Mouse (Mus musculus) spleen, embryonic (tissue): ENCODE data around the gene Wbp4.
"Not testable (repeated sequence)": the region's sequence is repeated elsewhere in the genome, so short reads cannot be mapped to it uniquely, and the experiment has no call there.

Source experiments
- CTCF ChIA-PET: fragments of 350-600 bp; sonication (Branson Sonifier 250); formaldehyde crosslinking; loops from one replicate; lab custom pipeline; 2022; lab: Charles Lee

Wbp4 gene

DNA sequence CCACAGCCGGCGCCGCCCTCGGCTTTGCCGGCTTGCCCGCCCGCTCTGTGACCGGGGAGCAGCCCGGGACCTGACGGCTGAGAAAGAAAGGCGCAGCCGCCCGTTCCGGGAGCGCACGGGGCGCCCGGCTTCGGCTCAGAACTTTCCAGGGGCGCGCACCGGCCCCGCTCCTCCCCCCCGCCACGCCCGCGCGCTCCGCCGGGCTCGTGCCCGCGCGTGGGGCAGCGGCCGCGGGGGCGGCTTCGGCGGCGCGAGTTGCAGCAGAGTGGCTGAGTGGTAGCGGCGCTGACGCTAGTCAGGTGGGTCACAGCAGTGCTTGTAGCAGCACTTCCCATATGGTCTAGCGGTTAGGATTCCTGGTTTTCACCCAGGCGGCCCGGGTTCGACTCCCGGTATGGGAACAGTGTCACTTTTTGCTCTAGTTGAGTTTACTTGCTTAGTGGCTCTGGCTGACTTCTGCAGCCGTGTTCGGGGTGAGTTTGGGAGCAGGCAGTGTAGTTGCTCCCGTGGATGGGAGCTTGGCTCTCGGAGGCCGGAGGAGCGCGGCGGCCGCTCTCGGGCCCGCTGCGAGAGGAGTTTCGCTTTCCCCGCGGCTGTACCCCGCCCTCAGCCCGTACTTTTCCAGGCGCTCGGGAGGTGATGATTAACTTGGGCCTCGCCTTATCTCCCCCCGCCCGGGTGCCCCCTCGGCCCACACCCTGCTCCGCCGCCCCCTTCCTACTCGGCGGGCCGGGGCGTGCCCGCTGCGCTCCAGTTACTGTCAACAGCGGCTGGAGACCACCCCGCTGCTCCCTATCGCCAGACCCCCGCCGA is at the start of gene Wbp4:
Wbp4 (minus strand) TSS at position 182 of the 813 bp plus-strand sequence.
- CTCF ChIA-PET = interaction anchor here (0.6 kb wide), 1 partner anchor 71 kb away, joined by 3 read pairs; no protein-coding TSS in a partner anchor

DNA sequence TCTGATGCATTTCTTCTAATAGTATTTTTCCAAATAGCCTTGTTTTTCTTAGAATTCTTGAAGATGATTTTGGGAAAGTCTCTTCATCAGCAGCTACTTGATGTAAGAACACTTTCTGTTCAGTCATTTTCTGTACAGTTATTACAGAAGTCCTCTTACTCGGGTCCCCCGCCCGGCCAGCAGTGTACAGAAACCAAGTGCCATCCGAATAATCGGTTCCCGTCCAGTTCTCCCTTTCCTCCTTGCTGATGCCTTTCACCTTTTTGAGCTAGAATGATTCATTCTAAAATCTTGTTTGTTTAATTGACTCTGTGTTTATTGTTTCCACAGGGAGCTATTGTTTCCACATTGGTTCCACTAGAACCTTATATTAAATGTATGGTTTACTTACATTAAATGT is 49.4 kb upstream of the Wbp4 start:
- CTCF ChIA-PET = interaction anchor here (2.3 kb wide), 1 partner anchor 9 kb away, joined by 11 read pairs; no protein-coding TSS in a partner anchor

DNA sequence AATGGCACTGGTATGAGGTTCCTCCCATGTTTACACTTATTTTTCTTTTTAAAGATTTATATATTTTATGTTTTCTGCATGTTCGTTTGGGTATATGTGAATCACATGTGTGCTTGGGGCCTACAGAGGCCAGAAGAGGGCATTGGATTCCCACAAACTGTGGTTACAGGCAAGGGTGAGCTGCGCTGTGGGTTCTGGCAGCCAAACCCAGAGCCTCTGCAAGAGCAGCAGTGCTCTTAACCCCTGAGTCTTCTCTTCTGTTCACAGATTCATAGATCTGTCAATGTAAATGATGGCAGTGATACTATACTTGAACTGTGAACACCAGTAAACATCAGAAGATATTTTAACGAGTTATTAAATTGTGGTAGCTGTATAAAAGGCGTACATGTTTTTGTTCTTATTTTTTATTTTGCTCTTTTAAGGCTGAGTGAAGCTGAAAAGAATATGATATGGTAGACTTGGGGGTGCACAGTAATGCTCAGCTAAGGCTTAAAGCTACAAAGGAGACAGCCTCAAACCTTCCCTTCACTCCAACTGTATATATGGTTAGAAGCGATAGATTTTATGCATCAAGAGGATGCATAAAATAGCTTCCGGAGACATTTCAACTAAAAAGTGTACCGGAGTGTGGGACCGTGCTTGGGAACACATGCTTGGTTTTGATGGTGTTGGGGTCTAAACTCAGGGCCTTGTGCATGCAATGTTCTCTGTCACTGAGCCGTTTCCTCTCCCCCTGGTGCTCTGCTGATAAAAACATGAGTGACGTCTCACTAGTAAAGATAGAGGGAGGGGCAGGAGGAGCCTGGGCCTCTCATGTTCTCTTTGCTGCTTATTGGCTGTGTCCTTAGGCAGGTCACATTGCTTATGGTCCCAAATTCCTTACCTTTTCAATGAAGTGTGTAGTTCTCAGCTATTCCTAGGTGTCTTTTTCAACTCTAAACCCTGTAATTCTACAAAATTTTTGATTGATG is 48.5 kb upstream of the Wbp4 start:
- CTCF ChIA-PET = interaction anchor here (0.6 kb wide), 3 partner anchors 9 to 398 kb away, joined by 3 to 5 read pairs (median 3); no protein-coding TSS in a partner anchor

DNA sequence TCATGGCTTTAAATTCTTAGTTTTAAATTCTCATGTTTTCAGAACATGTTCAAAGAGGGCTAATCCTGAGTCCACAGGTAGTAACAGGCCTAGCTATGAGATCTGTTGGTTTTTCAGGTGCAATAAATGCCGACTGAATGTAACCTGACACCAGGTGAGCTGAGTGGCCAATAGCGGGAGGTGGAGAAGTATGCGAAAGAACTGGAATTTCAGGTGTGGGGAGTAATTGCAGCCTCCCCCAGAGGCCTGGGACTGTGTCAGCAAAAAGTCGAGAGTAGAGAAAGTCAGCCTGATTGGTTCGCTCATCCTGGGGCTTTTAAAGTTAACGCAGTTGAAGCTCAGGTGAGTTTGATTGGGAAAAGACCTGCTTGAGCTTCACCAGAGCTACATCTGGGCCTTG is 46.4 kb upstream of the Wbp4 start:
- CTCF ChIA-PET = interaction anchor here (1.0 to 1.2 kb wide), 2 partner anchors 9 to 26 kb away, joined by 3 read pairs; no protein-coding TSS in a partner anchor

DNA sequence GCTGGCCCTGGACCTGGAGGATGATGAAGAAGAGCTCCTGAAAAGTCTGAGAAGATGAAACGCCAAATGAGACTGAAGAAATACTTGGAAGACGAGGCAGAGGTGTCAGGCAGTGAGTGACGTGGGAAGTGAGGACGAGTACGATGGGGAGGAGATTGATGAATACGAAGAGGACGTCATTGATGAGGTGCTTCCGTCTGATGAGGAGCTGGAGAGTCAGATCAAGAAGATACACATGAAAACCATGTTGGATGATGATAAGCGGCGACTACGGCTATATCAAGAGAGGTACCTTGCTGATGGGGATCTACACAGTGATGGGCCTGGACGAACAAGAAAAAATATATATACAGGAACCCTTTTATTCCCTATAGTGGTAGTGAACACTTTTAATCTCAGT is 44.8 kb upstream of the Wbp4 start:
- CTCF ChIA-PET = not testable (repeated sequence)

DNA sequence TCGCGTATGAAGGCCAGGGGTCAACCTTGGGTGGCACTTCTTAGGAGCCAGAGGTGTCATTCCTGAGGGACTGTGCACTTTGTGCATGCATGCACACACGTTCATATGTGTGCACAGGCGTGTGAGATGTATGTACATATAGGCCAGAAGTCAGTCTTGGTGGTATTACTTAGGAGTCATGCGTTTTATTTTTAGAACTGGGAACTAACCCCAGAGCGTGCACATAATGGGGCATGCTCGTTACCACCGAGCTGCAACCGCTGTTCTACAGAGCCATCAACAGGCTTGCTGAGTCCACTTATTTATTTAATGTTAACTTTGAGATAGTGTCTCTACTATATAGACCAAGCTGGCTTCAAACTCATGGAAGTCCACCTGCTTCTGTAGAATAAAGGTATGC is 41.1 kb upstream of the Wbp4 start:
- CTCF ChIA-PET = interaction anchor here (3.3 kb wide), 1 partner anchor 9 kb away, joined by 11 read pairs; no protein-coding TSS in a partner anchor

DNA sequence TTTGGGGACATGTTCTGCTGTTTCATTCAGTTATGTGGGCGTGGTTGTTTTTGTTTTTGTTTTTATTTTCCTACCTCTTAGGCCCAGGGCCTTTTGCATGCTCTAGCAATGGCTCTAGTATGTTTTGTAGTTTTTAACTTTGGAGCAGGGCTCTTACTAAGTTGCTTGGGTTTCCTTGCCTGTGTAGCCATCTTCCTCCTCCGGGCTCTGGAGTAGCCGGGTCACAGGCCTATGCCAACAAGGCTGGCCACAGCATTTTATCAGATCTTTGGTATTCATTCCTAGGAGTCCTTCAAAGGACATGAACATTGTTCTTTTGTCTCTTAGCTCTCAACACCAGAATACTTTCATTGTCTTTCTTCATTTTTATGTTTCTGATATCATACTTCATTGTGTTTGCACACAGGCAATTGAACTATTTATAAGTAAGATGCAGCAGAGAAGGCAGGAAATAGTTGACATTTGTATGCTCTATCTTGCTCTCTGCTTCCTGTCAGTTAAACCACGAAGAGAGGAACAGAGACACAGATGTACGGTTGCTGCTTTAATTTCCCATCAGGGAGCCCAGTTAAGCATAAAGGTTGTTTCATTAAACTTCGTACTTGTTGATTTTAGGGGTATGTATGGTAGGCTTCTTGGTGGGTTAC is 40.3 kb upstream of the Wbp4 start:
- CTCF ChIA-PET = interaction anchor here (0.6 to 3.3 kb wide), 2 partner anchors 10 to 129 kb away, joined by 11 read pairs; no protein-coding TSS in a partner anchor

DNA sequence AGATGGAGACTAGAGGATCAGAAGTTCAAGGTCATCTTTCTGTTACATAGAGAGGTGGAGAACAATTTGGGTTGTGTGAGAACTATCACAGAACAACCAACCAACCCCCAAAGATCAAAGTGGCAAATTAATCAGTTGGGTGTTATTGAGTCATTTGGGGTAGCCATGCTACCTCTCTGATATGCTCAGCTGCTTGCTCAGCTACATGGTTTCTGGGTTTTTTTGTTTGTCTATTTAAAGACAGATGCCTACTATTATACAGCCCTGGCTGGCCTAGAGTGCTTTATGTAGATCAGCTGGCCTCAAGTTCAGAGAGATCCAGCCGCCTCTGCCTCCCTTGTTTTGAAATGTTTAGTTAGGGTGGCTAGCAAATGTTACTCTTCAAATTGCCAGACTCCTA is 39.7 kb upstream of the Wbp4 start:
- CTCF ChIA-PET = interaction anchor here (0.8 to 3.3 kb wide), 2 partner anchors 11 to 13 kb away, joined by 3 to 11 read pairs; no protein-coding TSS in a partner anchor

DNA sequence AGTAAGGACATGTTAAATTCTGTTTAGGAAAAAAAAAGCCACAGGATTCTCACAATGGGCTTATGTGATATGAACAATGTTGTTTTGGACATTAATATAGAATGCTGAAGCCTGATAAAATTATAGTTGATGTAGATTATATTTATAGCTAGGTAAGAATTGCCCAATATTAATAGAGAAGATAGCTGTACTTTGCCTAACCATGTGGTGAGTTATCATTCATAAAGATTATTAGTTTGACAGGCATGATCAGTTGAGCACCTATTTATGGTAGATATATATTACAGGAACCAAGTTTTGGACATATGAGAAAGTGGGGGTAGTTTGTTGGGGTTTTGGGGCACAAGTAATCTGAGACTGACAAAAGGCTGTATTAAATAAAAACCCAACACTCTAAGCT is 39.3 kb upstream of the Wbp4 start:
- CTCF ChIA-PET = interaction anchor here (0.8 to 3.3 kb wide), 2 partner anchors 11 to 13 kb away, joined by 3 to 11 read pairs; no protein-coding TSS in a partner anchor

DNA sequence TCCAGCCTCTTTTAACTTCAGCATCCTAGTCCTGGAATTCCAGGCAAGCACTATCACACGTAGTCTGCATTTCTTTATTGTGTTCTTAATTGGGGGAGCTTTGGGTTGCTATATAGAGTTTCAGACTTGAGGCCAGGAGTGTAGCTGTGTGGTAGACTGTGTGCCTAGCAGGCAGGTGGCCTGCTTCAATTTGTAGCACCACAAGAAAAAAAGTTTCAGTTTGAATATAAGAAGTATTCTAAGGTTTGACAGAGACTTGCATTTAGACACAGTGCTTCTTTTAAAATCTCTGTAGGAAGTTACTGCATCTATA is 38.3 kb upstream of the Wbp4 start:
- CTCF ChIA-PET = interaction anchor here (1.0 to 3.3 kb wide), 2 partner anchors 12 kb away, joined by 3 to 11 read pairs; no protein-coding TSS in a partner anchor

DNA sequence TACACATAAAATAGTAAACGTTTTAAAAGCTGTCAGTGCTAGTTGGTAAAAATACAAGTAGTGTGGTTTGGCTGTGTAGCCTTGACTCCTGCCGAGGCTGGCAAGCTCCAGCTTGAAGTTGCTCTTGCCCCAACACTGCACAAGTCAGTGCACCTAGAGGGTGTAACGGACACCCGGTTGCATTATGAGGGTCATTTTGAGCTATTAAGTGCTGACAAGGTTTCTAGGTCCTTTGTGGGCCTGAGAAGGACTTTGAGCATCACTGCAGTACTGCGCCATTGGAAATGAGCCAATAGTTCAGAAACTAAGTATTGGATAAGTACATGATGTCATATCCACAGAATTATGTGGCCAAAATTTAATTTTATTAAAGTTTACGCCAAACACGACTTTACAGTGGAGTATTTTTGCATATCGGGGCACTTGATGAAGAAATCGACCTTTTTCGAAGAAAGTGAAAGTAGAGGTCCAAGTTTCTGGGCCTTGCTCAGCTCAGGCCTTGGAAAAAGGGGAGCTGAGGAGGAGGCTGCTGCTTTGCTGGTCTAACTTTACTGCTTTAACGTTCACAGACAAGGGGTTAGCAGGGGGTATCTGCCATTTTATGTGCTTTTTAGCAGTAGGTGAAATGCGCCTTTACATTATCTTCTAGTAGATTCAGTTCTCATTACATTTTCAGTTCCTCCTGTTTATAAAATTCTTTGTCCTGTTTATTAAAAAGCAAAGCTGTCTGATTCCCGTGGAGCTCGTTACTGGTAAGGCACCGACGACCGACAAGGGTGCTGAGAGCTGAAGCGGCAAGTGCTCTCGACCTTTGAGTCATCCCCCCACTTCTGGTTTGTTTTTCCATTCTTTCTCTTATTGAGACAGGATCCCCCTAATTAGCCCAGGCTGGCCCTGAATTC is 37.7 kb upstream of the Wbp4 start:
- CTCF ChIA-PET = interaction anchor here (0.6 to 1.8 kb wide), 3 partner anchors 13 to 41 kb away, joined by 3 to 6 read pairs (median 3); no protein-coding TSS in a partner anchor

DNA sequence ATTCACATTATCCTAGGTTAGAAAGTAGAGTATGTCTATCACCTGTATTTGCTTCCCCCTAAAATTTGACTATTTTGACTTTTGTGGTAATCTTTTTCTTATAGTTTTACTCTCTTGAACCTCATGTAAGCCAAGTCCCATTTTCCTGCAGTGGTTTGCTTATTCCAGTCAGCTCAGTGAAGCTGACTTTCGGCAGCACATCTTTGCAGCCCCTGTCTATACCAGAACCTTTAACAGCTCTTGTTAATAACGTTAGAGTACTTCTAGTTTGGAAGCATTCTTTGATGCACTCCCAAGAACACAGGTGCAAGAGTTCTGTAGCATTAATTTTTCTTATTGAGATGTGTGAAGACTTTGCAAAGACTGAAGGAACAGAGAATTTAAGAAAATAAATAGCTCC is 36.8 kb upstream of the Wbp4 start:
- CTCF ChIA-PET = interaction anchor here (1.8 kb wide), 1 partner anchor 17 kb away, joined by 6 read pairs; no protein-coding TSS in a partner anchor

DNA sequence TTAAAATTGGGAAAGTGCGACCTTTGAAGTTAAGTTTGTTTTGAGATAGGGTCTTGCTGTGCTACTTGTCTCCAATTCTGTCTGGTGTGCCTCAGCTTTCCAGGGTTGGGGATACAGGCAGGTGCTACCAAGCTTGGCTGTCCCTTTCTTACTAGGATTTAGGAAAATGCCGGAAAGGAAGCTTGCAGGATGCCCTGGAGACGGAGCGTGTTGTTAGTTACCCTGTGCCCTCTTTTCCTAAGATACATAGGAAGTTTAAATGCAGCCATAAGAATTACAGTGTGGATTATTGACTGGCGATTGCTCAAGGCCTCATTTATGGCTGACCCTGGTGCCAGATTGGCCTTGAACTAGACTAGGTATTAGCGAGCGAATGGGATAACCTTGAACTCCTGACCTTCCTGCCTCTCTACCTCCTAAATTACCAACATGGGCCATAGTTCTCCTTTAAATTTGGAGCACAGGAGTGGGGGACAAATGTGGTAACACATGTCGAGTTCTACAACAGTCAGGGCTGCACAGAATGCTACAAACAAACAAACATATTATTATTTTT is 35.9 kb upstream of the Wbp4 start:
- CTCF ChIA-PET = interaction anchor here (1.8 kb wide), 1 partner anchor 18 kb away, joined by 6 read pairs; no protein-coding TSS in a partner anchor

DNA sequence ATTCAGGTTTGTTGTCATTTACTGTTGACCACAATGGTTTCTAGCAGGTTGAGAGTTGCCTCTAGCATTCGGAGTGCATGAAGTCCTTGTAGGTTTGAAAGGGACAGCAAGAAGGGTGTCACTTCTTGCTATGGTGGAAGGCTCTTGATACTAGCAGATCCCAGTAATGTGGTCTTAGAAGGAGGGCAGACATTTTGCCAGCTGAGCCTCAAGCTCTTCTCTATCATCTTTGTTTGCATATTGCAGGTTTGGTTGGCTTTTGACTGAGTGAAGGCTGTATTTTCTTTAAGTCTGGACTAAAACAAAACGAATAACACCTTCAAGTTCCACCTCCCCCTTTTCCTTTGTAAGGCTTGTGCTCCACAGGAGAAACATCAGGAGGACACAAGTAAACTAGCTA is 35.4 kb upstream of the Wbp4 start:
- CTCF ChIA-PET = interaction anchor here (0.7 kb wide), 1 partner anchor 44 kb away, joined by 9 read pairs; no protein-coding TSS in a partner anchor

DNA sequence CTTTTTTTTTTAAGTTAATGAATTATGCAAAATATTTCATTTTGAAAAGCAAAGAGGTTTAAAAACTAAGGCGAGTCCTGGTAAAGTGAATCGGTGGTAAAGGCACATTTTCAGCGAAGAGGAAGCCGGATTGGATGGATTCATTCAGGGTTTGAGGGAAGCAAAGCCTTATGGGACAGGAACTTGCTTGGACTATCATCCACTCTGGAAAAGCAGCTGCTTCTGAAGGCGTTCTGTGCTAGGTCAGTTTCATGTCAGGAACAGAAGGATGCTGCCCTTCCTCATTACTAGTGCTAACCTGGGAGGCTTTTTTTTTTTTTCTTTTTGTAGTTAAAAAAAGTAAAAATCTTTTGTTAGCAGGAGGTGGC is 34.9 kb upstream of the Wbp4 start:
- CTCF ChIA-PET = interaction anchor here (0.6 to 0.7 kb wide), 2 partner anchors 8 to 44 kb away, joined by 3 to 9 read pairs; no protein-coding TSS in a partner anchor

DNA sequence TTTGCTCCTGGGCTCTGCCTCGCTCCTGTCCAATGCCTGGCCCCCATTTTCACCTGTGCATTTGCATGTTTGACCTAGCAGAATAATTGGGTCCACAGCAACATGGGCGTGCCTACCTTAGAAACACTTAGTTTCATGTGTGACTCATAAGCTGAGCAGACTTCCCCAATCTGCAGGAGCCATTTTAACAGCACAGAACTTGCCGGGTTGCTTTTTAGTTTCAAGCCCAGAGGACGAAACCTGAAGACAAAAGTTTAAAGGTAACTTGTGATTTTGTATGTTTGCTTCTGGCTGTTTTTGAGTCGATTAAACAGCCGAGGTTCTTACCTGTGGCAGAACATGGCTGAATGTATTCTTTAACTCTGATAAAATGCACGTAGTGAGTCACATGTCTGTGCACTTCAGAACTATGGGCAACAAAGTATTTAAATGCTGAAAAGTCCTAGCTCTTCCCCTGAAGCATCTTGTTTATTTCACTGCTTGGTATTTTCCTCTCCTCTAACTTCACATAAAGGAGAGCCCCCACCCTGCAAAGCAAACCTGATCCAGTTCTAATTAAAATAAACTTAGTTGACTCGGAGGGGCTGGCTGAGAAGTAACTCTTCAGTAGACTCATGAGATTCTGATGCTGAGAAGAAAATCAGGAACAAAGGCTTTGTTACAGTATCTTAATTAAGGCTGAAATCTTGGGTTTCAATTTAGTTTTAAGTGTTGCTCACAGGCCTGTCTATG is 34.4 kb upstream of the Wbp4 start:
- CTCF ChIA-PET = interaction anchor here (0.6 kb wide), 1 partner anchor 8 kb away, joined by 3 read pairs; no protein-coding TSS in a partner anchor

DNA sequence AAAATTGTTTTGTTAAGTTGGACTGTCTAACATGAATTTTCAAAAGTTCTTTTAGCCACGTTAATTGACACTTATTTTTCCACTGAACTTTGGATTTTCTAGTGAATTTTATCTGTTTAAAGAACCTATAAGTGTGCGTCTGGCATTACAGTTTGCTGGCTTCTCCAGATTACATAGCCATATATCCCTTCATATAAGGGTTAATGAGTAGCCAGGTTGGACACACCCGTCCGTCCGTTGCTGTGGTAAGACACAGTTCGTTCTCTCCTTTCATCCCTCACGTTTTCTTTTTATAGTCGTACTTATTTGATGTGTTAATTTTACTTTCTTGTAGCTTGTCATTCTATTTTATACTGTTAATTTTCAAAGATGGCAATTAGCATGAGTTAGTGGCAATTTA is 33.8 kb upstream of the Wbp4 start:
- CTCF ChIA-PET = no interaction called here

DNA sequence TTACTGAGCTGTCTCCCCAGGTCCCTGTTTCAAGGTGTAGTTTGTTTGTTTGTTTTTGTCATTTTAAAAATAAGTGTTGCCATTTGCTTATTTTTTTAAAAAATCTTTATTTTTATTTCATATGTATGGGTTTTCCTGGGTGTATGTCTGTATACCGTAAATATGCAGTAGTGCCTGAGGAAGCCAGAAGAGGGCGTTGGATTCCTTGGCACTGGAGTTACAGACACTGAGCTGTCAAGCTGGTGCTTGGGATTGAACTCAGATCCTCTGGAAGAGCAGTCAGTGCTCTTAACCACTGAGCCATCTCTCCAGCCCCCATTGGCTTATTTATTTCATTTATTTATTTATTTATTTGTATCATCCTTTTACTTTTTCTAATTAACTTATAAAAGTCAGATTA is 32.6 kb upstream of the Wbp4 start:
- CTCF ChIA-PET = interaction anchor here (1.1 kb wide), 1 partner anchor 88 kb away, joined by 4 read pairs; no protein-coding TSS in a partner anchor

DNA sequence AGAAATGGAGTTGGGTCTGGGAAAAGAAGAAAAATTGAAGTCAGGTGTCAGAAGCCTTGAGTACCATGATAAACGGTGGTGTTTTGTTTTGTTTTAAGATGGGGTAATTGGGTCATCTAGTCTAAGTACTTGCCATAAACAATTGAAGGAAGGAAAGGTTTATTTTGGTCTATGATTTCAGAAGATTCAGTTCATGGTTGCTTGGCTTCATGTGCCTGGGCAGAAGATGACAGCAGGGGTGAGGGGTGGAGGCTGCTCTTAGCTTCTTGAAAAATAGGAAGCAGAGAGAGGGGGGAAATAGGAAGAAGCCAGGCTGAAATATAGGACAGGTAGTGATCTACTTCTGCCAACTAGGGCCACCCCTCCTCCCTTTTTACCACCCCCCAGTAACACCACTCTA is 30.2 kb upstream of the Wbp4 start:
- CTCF ChIA-PET = no interaction called here
